Mouse (Mus musculus) fat pad, adult 2 months (tissue): ENCODE data around the gene Pola2.
A peak's percentile ranks its signal among the peaks of the same experiment; 100 is the strongest.

Experiments
- DNase-seq: peaks from one replicate; pipeline ENCODE4 v3.0.0-alpha.2; 2011; ENCODE audit warnings: low read depth, low spot score; ENCODE audit errors: extremely low read depth

The Pola2 gene

GRCm38 (mm10) chr19:5911430-5912102 lies 52.4 kb downstream of the Pola2 start:
- no peak for DNase-seq

DNA sequence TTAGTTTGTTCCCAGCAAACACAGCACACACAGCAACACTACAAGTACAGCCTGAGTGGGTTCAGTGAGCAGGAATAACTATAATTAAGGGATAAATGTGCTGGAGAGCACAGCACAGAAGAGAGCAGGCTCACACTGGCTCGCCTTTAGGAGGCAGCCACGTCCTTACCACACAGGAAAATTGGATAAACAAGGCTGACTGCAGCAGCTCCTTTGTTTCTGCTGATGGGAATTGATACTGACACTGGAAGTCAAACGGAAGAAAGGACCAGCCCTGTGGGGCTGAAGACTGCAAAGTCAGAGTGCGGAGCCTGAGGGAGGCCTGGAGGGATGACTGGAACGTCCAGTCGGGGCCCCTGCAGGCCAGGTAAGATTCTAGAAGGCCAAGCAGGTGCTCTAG lies 53.8 kb downstream of the Pola2 start:
- no peak for DNase-seq

DNA sequence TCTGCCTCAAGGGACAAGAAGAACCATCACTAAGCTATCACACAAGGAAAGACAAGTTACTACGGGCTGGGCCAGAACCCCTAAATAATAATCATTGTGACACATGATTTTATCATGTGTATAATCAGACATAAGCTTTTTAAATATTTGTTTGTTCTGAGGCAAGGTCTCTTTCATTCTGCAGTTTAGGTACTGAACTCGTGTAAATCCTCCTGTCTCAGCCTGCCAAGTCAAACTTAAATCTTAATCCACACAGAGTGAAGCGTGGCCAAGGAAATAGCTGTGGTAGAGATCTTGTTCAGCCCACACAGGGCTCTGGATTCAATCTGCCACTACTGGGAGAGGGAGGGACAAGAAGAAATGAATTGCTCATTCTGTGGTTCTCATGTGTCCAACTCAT lies 56.7 kb downstream of the Pola2 start:
- DNase-seq, result peak; percentile 80

DNA sequence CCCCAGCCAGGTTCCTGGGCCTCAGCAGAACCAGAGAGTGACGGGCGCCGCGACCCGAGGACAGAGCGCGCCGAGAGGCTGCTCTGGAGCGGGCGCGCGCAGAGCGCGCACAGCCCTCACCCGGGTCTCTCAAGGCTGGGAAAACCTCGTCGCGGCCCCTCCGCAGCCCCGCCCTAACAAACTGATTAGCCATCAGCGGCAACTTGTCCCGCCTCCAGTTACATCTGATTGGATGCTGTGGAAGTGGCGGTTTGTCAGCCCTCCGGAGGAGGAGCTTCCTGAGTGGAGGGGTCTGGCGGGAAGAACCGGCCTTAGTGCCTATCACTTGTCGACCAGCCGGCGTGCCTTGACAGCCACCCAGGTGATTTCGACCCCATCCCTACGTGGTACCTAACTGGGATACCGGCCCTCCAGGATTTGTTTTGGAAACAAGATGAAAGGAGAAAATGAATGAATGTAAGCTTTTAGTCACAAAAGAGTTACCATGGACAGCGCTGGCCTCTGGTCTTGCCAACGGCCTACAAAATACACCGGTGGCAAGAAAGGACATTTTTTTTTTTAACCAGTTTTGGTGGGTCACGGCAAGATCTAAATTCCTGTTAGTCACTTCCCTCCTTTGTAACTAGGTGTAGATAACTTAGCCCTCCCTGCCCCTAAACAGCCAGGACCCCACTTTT lies 69.9 kb downstream of the Pola2 start, which contains the start of gene Tigd3:
TSS of gene Tigd3 (minus strand) at position 148 of the 677 bp plus-strand sequence.
- no peak for DNase-seq

GRCm38 (mm10) chr19:5893282-5894001 lies 70.6 kb downstream of the Pola2 start:
- no peak for DNase-seq

- DNase-seq, result no peak
These were observed 71.3 kb downstream of the Pola2 start for GRCm38 (mm10) chr19:5892735-5893134.

DNA sequence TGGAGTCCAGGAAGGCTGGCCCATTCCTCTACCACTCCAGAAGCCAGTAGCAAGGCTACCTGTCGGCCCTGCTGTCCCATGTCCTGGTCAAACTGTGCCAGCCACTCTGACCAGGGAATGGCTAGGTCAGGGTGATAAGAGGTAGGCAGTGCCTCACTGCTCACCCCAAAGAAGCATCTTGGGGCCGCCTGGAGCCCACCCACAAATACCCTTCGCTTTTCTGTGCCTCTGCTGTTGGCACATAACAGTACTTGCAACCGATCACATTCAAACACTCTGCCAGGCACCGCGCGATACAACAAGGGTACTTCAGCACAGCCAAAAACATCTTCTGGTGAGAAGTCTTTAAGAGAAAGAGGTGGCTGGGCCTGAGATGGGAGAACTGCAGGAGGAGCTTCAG lies 71.7 kb downstream of the Pola2 start:
- DNase-seq, result no peak

GRCm38 (mm10) chr19:5891521-5892258 lies 72.3 kb downstream of the Pola2 start:
- DNase-seq, result no peak
